Mouse (Mus musculus) embryonic facial prominence, embryonic 15.5 days (tissue): Measurements from ENCODE around the gene Junb. TPM values are rescaled to one million over a fixed set of nuclear protein-coding genes. Genes with fewer than 3 reads are reported as not detected.

Source experiments
- ATAC-seq: fragments of 200-750 bp; cut with Nextera tagmentation; 2 replicates; pipeline ENCODE4 v1.8.0; 2017; ENCODE audit warnings: low read depth, moderate TSS enrichment; ENCODE audit not compliant: insufficient number of reproducible peaks, low FRiP score, low TSS enrichment
- H3K27ac ChIP-seq: fragments of 300-500 bp; sonication (generic); replicated peaks from 2 replicates; pipeline ENCODE4 v1.5.1; 2015; ENCODE audit warnings: mild to moderate bottlenecking, inconsistent platforms
- H3K27me3 ChIP-seq: fragments of 300-500 bp; sonication (generic); 2 replicates; pipeline ENCODE4 v1.6.1; 2015; ENCODE audit warnings: inconsistent platforms
- H3K36me3 ChIP-seq: fragments of 300-500 bp; sonication (generic); 2 replicates; pipeline ENCODE4 v1.6.1; 2015; ENCODE audit warnings: mild to moderate bottlenecking, inconsistent platforms
- H3K4me1 ChIP-seq: fragments of 300-500 bp; sonication (generic); 2 replicates; pipeline ENCODE4 v1.6.1; 2015; ENCODE audit warnings: inconsistent platforms
- H3K4me2 ChIP-seq: fragments of 300-500 bp; sonication (generic); replicated peaks from 2 replicates; pipeline ENCODE4 v1.6.1; 2015; ENCODE audit warnings: mild to moderate bottlenecking, inconsistent platforms
- H3K4me3 ChIP-seq: fragments of 300-500 bp; sonication (generic); replicated peaks from 2 replicates; pipeline ENCODE4 v1.5.1; 2015; ENCODE audit warnings: mild to moderate bottlenecking, inconsistent platforms
- H3K9ac ChIP-seq: fragments of 300-500 bp; sonication (generic); 2 replicates; pipeline ENCODE4 v1.6.1; 2015; ENCODE audit warnings: inconsistent platforms
- H3K9me3 ChIP-seq: fragments of 300-500 bp; sonication (generic); replicated peaks from 2 replicates; pipeline ENCODE4 v1.6.1; 2016; ENCODE audit warnings: inconsistent platforms
- WGBS: fragments of 180-500 bp; shearing (Covaris S2); methylation state at CpG from one replicate; pipeline ENCODE4 v1.1.7; 2015; 5-methylcytosine and 5-hydroxymethylcytosine counted together
- polyA plus RNA-seq: library from polyadenylated mRNA; unstranded; fragments of >200 nt; fragmentation: Nextera tagmentation; extraction: Ambion mirVana; gene quantifications from 2 replicates; pipeline ENCODE4 v1.2.1, GENCODE M21; 2015

The Junb gene
- polyA plus RNA-seq, 1 experiment from 2014 or later: 38.0 TPM

GRCm38 (mm10) chr8:84970135-84970790 lies 8.3 kb downstream of the Junb start:
- WGBS: 6% methylated on average over 21 of the region's 21 CpGs
- peaks cover 43% of the 10 kb centered on the region for H3K4me1 ChIP-seq

GRCm38 (mm10) chr8:84969241-84970134 lies 9.0 kb downstream of the Junb start, which contains the start of the genes Gm49661, Prdx2 and Rnaseh2a:
Gene Gm49661, minus strand, starts transcription at chr8:84969433.
Gene Prdx2, plus strand, starts transcription at chr8:84969587.
Gene Rnaseh2a, minus strand, starts transcription at chr8:84969767.
- Histone ChIP-seq H3K27ac (peak within 1 kb of the TSS; percentile 88), H3K27me3 (no peaks in the 10 kb centered on the region), H3K9ac (peak within 1 kb of the TSS; percentile 72), H3K4me2 (peak within 1 kb of the TSS; percentile 76), H3K36me3 (peaks cover 37% of the 10 kb centered on the region), H3K4me1 (peaks cover 41% of the 10 kb centered on the region), H3K4me3 (peak within 1 kb of the TSS; percentile 73), H3K9me3 (no peaks in the 10 kb centered on the region)
- ATAC-seq: peak; percentile 76
- WGBS: under 1% methylated on average over 56 of the region's 56 CpGs

More at GRCm38 (mm10) chr8:84970135-84970790, 8.3 kb downstream of the Junb start:
- H3K36me3 ChIP-seq: peaks cover 39% of the 10 kb centered on the region
- H3K4me2 ChIP-seq: peak overlapping the region; percentile 76
- H3K9me3 ChIP-seq: no peaks in the 10 kb centered on the region
- no peak for ATAC-seq
- peak overlapping the region; percentile 73 for H3K4me3 ChIP-seq
- no peaks in the 10 kb centered on the region for H3K27me3 ChIP-seq
- peak overlapping the region; percentile 72 for H3K9ac ChIP-seq
- peak overlapping the region; percentile 88 for H3K27ac ChIP-seq

DNA sequence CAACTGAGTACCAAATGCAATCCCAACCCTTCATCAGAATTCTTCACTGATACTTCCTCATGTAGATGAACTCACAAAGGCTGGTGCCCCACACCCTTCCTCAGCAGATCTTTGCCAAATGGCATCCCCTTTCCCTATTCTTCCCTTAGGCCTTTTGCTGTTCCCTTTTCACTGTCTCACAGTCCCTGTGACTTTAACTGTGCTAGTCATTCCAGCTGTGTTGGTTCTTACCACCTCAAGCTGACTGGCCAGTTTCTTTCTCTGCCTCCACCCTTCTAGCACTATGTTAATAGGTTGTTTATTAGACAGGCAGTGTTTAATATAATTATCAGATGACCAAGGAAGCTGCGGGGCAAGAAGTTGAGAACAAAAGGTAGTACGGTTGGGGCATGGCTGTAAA lies 9.9 kb downstream of the Junb start:
- peaks cover 39% of the 10 kb centered on the region for H3K4me1 ChIP-seq
- 14% methylated on average over 2 of the region's 2 CpGs for WGBS
- peak overlapping the region; percentile 72 for H3K9ac ChIP-seq
- ATAC-seq: no peak
- peak overlapping the region; percentile 76 for H3K4me2 ChIP-seq
- no peaks in the 10 kb centered on the region for H3K27me3 ChIP-seq
- peak overlapping the region; percentile 88 for H3K27ac ChIP-seq
- no peaks in the 10 kb centered on the region for H3K9me3 ChIP-seq
- H3K36me3 ChIP-seq: peaks cover 32% of the 10 kb centered on the region
- peak overlapping the region; percentile 73 for H3K4me3 ChIP-seq

- Histone ChIP-seq H3K4me3 (no peak overlapping the region), H3K9ac (no peak overlapping the region), H3K36me3 (peaks cover 24% of the 10 kb centered on the region), H3K4me2 (no peak overlapping the region), H3K4me1 (peaks cover 39% of the 10 kb centered on the region), H3K9me3 (no peaks in the 10 kb centered on the region), H3K27ac (0 out of 2 replicates have a peak overlapping the region, but pooled peaks have one; percentile 0), H3K27me3 (no peaks in the 10 kb centered on the region)
- 83% methylated on average over 13 of the region's 13 CpGs for WGBS
- ATAC-seq: no peak
These were observed 10.8 kb downstream of the Junb start for GRCm38 (mm10) chr8:84967532-84968304.

DNA sequence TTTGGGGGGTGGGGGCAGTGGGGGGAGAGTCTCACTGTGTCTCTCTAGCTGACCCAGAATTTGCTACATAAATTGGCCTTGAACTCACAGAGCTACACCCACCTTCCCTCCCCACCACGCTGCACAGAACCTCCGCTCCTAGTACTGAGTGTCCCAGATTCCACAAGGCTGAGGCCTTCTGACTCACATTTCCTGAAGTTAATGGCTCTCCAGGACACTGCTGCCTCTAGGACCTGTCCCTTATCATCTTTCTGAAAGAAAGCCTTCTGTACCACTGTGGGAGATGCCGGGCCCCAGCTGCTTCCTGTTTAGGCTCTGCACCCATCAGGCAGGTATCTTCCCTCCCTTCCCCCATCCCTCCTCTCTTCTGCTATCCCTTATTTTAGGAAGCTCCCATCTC lies 11.9 kb downstream of the Junb start:
- Histone ChIP-seq H3K4me2 (peak overlapping the region; percentile 87), H3K4me3 (no peak overlapping the region), H3K36me3 (peaks cover 15% of the 10 kb centered on the region), H3K4me1 (peaks cover 39% of the 10 kb centered on the region), H3K27me3 (no peaks in the 10 kb centered on the region), H3K9me3 (no peaks in the 10 kb centered on the region), H3K27ac (no peak overlapping the region), H3K9ac (no peak overlapping the region)
- ATAC-seq: no peak
- 53% methylated on average over 3 of the region's 3 CpGs for WGBS

- peak; percentile 91 for ATAC-seq
- Histone ChIP-seq H3K4me1 (peaks cover 33% of the 10 kb centered on the region), H3K4me3 (peak overlapping the region; percentile 67), H3K27me3 (no peaks in the 10 kb centered on the region), H3K36me3 (peaks cover 14% of the 10 kb centered on the region), H3K9ac (peak overlapping the region; percentile 73), H3K9me3 (no peaks in the 10 kb centered on the region), H3K4me2 (peak overlapping the region; percentile 87), H3K27ac (peak overlapping the region; percentile 82)
- under 1% methylated on average over 41 of the region's 41 CpGs for WGBS
These were observed 12.7 kb downstream of the Junb start for GRCm38 (mm10) chr8:84965731-84966291.

GRCm38 (mm10) chr8:84963952-84964351 lies 14.6 kb downstream of the Junb start:
- H3K9me3 ChIP-seq: no peaks in the 10 kb centered on the region
- 88% methylated on average over 4 of the region's 4 CpGs for WGBS
- peaks cover 27% of the 10 kb centered on the region for H3K4me1 ChIP-seq
- no peak overlapping the region for H3K27ac ChIP-seq
- ATAC-seq: no peak
- no peak overlapping the region for H3K9ac ChIP-seq
- no peak overlapping the region for H3K4me3 ChIP-seq
- H3K36me3 ChIP-seq: peaks cover 22% of the 10 kb centered on the region
- no peak overlapping the region for H3K4me2 ChIP-seq
- H3K27me3 ChIP-seq: no peaks in the 10 kb centered on the region

GRCm38 (mm10) chr8:84959811-84960210 lies 18.7 kb downstream of the Junb start:
- Histone ChIP-seq H3K4me2 (no peak overlapping the region), H3K4me1 (peaks cover 1% of the 10 kb centered on the region; the same call in 1 of the 2 replicates), H3K4me3 (no peak overlapping the region), H3K27me3 (no peaks in the 10 kb centered on the region), H3K9me3 (no peaks in the 10 kb centered on the region), H3K9ac (no peak overlapping the region), H3K27ac (no peak overlapping the region), H3K36me3 (peaks cover 39% of the 10 kb centered on the region)
- ATAC-seq: no peak
- 87% methylated on average over 7 of the region's 7 CpGs for WGBS

GRCm38 (mm10) chr8:84956768-84957167 lies 21.8 kb downstream of the Junb start:
- Histone ChIP-seq H3K27me3 (peaks cover 5% of the 10 kb centered on the region), H3K9me3 (no peaks in the 10 kb centered on the region)
- 51% methylated on average over 2 of the region's 2 CpGs for WGBS

GRCm38 (mm10) chr8:84952612-84953255 lies 25.8 kb downstream of the Junb start:
- peaks cover 28% of the 10 kb centered on the region for H3K27me3 ChIP-seq
- no peak for ATAC-seq
- H3K36me3 ChIP-seq: peaks cover 12% of the 10 kb centered on the region
- no peaks in the 10 kb centered on the region for H3K4me1 ChIP-seq
- no peak overlapping the region for H3K4me3 ChIP-seq
- no peak overlapping the region for H3K27ac ChIP-seq
- no peaks in the 10 kb centered on the region for H3K9me3 ChIP-seq
- no peak overlapping the region; the same call in 1 of the 2 replicates for H3K4me2 ChIP-seq
- no peak overlapping the region for H3K9ac ChIP-seq
- 7% methylated on average over 18 of the region's 18 CpGs for WGBS

More at GRCm38 (mm10) chr8:84956768-84957167, 21.8 kb downstream of the Junb start:
- H3K4me3 ChIP-seq: no peak overlapping the region
- no peak overlapping the region for H3K9ac ChIP-seq
- no peak overlapping the region for H3K4me2 ChIP-seq
- ATAC-seq: no peak
- no peaks in the 10 kb centered on the region for H3K4me1 ChIP-seq
- no peak overlapping the region for H3K27ac ChIP-seq
- H3K36me3 ChIP-seq: peaks cover 35% of the 10 kb centered on the region
